Mouse (Mus musculus) embryo, embryonic 10.5 days (tissue): ENCODE measurements around the gene Slc4a2.
A peak's percentile ranks its signal among the peaks of the same experiment; 100 is the strongest.

Experiments used
- DNase-seq: peaks from one replicate; pipeline ENCODE4 v3.0.0-alpha.2; 2015; ENCODE audit warnings: low spot score

Gene Slc4a2

GRCm38 (mm10) chr5:24423129-24424003, at the start of gene Slc4a2, which contains the start of gene Cdk5:
Gene Slc4a2 (plus strand): TSS chr5:24423837.
Gene Cdk5 (minus strand): TSS chr5:24423530.
- peak; percentile 100 for DNase-seq

GRCm38 (mm10) chr5:24374216-24374615, 49.4 kb upstream of the Slc4a2 start:
- no peak for DNase-seq

GRCm38 (mm10) chr5:24374666-24375328, 48.8 kb upstream of the Slc4a2 start:
- DNase-seq: no peak

- no peak for DNase-seq
Observed at GRCm38 (mm10) chr5:24378700-24379099, 44.9 kb upstream of the Slc4a2 start.

- DNase-seq: no peak
Observed at GRCm38 (mm10) chr5:24379501-24379900, 44.1 kb upstream of the Slc4a2 start.

- DNase-seq: no peak
Observed at GRCm38 (mm10) chr5:24380499-24380898, 43.1 kb upstream of the Slc4a2 start.

- DNase-seq: no peak
Observed at GRCm38 (mm10) chr5:24381486-24381885, 42.2 kb upstream of the Slc4a2 start.

- DNase-seq: no peak
Observed at GRCm38 (mm10) chr5:24381988-24382387, 41.6 kb upstream of the Slc4a2 start.

GRCm38 (mm10) chr5:24383026-24383859, 40.4 kb upstream of the Slc4a2 start:
- DNase-seq: peak; percentile 97

- no peak for DNase-seq
Observed at GRCm38 (mm10) chr5:24384407-24384806, 39.2 kb upstream of the Slc4a2 start.

GRCm38 (mm10) chr5:24385374-24385773, 38.3 kb upstream of the Slc4a2 start:
- no peak for DNase-seq

GRCm38 (mm10) chr5:24385887-24386550, 37.6 kb upstream of the Slc4a2 start:
- DNase-seq: no peak

GRCm38 (mm10) chr5:24387264-24388241, 36.1 kb upstream of the Slc4a2 start:
- peak; percentile 72 for DNase-seq

GRCm38 (mm10) chr5:24388246-24388915, 35.3 kb upstream of the Slc4a2 start:
- DNase-seq: no peak

GRCm38 (mm10) chr5:24389011-24389657, 34.5 kb upstream of the Slc4a2 start:
- DNase-seq: peak; percentile 69

- DNase-seq: no peak
Observed at GRCm38 (mm10) chr5:24389658-24390020, 34.0 kb upstream of the Slc4a2 start.

- DNase-seq: no peak
Observed at GRCm38 (mm10) chr5:24391864-24392263, 31.8 kb upstream of the Slc4a2 start, which contains the start of gene Atg9b. Gene Atg9b (minus strand): TSS chr5:24392143.

- no peak for DNase-seq
Observed at GRCm38 (mm10) chr5:24392724-24393123, 30.9 kb upstream of the Slc4a2 start.

- peak; percentile 90 for DNase-seq
Observed at GRCm38 (mm10) chr5:24393392-24393997, 30.1 kb upstream of the Slc4a2 start, which contains the start of gene Abcb8. Gene Abcb8 (plus strand): TSS chr5:24393663.
